Mouse (Mus musculus): ENCODE data around the gene Gm43518.

Gm43518 gene

GRCm38 (mm10) chr5:123933957-123934591 lies 6.9 kb downstream of the Gm43518 start:
- DNase-seq (ENCODE audit: low spot score): no peak

GRCm38 (mm10) chr5:123935931-123936330 lies 8.7 kb downstream of the Gm43518 start:
- DNase-seq (ENCODE audit: low spot score): no peak

- no peak for DNase-seq (ENCODE audit: low spot score)
These were observed 11.3 kb downstream of the Gm43518 start for GRCm38 (mm10) chr5:123938479-123938878.

- DNase-seq (ENCODE audit: low spot score): no peak
These were observed 19.3 kb downstream of the Gm43518 start for GRCm38 (mm10) chr5:123946546-123946945.

- no peak for DNase-seq (ENCODE audit: low spot score)
These were observed 20.0 kb downstream of the Gm43518 start for GRCm38 (mm10) chr5:123947041-123947761.

GRCm38 (mm10) chr5:123952365-123953045 lies 25.3 kb downstream of the Gm43518 start:
- no peak for DNase-seq (ENCODE audit: low spot score)

GRCm38 (mm10) chr5:123957213-123957612 lies 30.0 kb downstream of the Gm43518 start:
- no peak for DNase-seq (ENCODE audit: low spot score)

- DNase-seq (ENCODE audit: low spot score): no peak
These were observed 31.8 kb downstream of the Gm43518 start for GRCm38 (mm10) chr5:123959018-123959417.

- no peak for DNase-seq (ENCODE audit: low spot score)
These were observed 32.9 kb downstream of the Gm43518 start for GRCm38 (mm10) chr5:123960129-123960528.

GRCm38 (mm10) chr5:123961046-123961445 lies 33.8 kb downstream of the Gm43518 start:
- DNase-seq (ENCODE audit: low spot score): no peak

GRCm38 (mm10) chr5:123964208-123964607 lies 37.0 kb downstream of the Gm43518 start:
- no peak for DNase-seq (ENCODE audit: low spot score)

- DNase-seq (ENCODE audit: low spot score): no peak
These were observed 39.5 kb downstream of the Gm43518 start for GRCm38 (mm10) chr5:123966759-123967158.

- DNase-seq (ENCODE audit: low spot score): no peak
These were observed 41.2 kb downstream of the Gm43518 start for GRCm38 (mm10) chr5:123968468-123968867.

GRCm38 (mm10) chr5:123969216-123969615 lies 42.0 kb downstream of the Gm43518 start:
- no peak for DNase-seq (ENCODE audit: low spot score)

GRCm38 (mm10) chr5:123970576-123970975 lies 43.4 kb downstream of the Gm43518 start:
- no peak for DNase-seq (ENCODE audit: low spot score)

GRCm38 (mm10) chr5:123972453-123972852 lies 45.2 kb downstream of the Gm43518 start:
- no peak for DNase-seq (ENCODE audit: low spot score)

- peak; percentile 54 for DNase-seq (ENCODE audit: low spot score)
These were observed 46.3 kb downstream of the Gm43518 start, which contains the start of gene Hip1r for GRCm38 (mm10) chr5:123973299-123974178. Hip1r (plus strand) TSS chr5:123973628.

GRCm38 (mm10) chr5:123974179-123974485 lies 46.9 kb downstream of the Gm43518 start:
- DNase-seq (ENCODE audit: low spot score): no peak

GRCm38 (mm10) chr5:123974616-123975111 lies 47.4 kb downstream of the Gm43518 start:
- DNase-seq (ENCODE audit: low spot score): peak; percentile 55

GRCm38 (mm10) chr5:123975668-123976180 lies 48.5 kb downstream of the Gm43518 start:
- DNase-seq (ENCODE audit: low spot score): no peak

- DNase-seq (ENCODE audit: low spot score): no peak
These were observed 50.0 kb downstream of the Gm43518 start for GRCm38 (mm10) chr5:123977231-123977630.

- DNase-seq (ENCODE audit: low spot score): no peak
These were observed 50.9 kb downstream of the Gm43518 start for GRCm38 (mm10) chr5:123978131-123978530.

All from T-cell, adult 2 months (primary cell).